Mouse (Mus musculus) ovary, adult 10 weeks (tissue): ENCODE results near the gene Rsph3a. TPM values are rescaled to one million over a fixed set of nuclear protein-coding genes. Genes with fewer than 3 reads are reported as not detected.

Experiments used
- polyA plus RNA-seq: library from polyadenylated mRNA; stranded (reverse); fragments of 350-450 nt; fragmentation: Illumina TruSeq; extraction: RNeasy Lipid Tissue Mini Kit (QIAGEN cat#74804); gene quantifications from one replicate; pipeline ENCODE4 v1.2.3, GENCODE M21; 2014

Rsph3a gene
- polyA plus RNA-seq = 33.1 TPM

DNA sequence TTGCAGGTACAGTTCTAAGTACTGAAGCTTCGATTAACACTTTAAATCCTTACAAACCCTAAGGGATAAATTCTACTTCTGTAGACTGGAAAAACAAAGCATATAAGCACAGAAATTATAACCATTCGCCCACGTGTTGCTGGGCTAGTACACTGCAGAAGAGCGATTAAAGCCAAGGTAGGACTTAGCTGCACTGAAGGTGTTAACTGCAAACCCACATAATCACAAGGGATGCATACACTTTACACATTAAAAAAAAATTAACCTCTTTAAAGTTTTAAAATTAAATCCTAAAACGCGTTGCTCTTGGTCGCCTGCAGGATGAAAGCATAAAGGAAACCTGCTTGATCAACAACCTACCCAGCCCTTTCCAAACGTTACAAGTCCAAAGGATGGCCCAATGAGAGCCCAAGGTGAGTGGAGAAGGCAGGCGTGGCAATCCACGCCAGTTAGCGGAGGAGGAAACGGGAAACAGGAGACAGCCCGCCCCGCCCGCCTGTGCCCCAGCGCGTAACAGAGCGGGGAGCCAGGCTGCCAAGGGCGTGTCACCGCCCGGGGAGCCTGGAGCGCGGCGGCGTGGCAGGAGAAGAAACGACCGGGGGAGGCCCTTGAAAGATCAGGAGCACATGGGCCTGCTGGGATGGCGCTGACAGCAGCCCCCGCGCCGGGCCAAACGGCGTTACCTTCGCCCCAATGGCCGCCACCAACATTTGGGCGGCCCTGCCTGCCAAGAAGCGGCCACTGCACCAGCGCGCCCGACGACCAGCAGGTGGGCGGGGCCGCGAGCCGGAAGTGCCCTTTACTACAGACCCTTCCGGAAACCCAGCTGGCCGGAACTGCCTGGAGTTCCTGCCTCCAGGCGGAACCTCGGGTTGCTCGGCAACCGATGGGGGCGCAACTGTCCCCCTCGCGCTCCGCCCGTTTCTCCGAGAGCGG lies at the start of gene Rsph3a:
Rsph3a (plus strand) TSS at position 498 of the 936 bp plus-strand sequence.

DNA sequence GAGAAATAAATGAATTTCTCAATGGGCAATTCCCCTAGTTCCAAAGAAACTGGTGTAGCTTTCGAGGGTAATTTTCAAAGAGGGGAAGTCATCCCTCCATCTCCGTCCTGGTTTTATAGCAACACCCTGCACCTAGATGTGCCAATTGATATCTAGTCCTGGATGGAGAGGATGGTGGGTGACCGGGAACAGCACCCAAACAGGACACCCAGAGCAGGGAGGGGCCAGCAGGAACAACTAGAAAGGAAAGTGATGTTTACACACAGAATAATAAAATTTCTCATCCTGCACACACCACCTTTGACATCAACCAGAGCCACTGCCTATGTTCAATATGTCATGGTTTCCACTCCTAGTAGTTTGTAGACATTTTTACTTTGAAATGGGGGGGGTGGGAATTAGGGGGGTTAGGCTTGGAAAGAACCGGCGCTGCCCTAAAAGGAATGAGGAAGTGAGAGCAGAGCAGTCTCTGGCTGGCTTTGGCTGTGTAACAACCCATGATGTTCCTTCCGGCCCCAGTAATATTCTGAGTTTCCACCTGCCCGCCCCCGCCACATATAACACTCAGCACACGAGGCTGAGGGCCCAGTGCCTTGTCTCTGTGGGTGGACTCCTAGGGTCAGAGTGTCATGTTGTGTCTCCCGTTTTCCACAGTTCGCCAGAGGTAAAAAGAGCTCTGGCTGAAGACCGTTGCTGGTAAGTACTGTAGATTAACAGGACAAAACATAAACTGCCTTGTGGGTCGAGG lies 19.8 kb upstream of the Rsph3a start, which contains the start of gene Tagap:
Tagap (plus strand) TSS at position 588 of the 748 bp plus-strand sequence.

Other genes with a start within 250 kb of the Rsph3a start
- gene Fndc1, start 118.3 kb upstream of the Rsph3a start, polyA plus RNA-seq = 1.3 TPM
- 10.6 TPM for gene Tagap, start 19.6 kb upstream of the Rsph3a start, polyA plus RNA-seq
- gene Gm49673, start 202.2 kb downstream of the Rsph3a start, polyA plus RNA-seq = not detected
- gene Rnaset2a, start 202.5 kb downstream of the Rsph3a start, polyA plus RNA-seq = 15.9 TPM
- gene Fgfr1op, start 219.9 kb downstream of the Rsph3a start, polyA plus RNA-seq = 33.6 TPM